Mouse (Mus musculus) cerebellum, adult 18-20 months (tissue): Measurements from ENCODE around the gene Rptor.
"Not testable (repeated sequence)": the region's sequence is repeated elsewhere in the genome, so short reads cannot be mapped to it uniquely, and the experiment has no call there.

Source experiments
- DNase-seq, 2 experiments: peaks; one replicate each; pipeline ENCODE4 v3.0.0; 2021

Rptor gene

DNA sequence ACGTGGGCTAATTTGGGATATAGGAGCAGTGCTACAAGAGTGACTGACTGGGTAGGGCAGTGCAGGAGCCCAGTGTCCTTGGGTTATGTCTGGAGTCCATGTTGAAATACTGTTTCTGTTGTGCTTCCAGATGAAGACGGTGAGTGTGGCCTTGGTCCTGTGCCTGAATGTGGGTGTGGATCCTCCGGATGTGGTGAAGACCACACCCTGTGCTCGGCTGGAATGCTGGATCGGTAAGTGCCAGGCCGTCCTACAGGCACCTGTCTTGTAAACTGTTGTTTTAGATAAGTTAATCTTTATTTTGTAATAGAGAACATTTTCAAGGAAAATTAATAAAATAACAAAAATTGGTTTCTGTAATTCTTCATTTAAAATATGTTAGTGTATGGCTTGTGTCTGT is 54.8 kb downstream of the Rptor start:
- DNase-seq: no peak

GRCm38 (mm10) chr11:119659296-119659695 is 56.6 kb downstream of the Rptor start:
- no peak for DNase-seq

GRCm38 (mm10) chr11:119661479-119661878 is 58.8 kb downstream of the Rptor start:
- not testable (repeated sequence) for DNase-seq

DNA sequence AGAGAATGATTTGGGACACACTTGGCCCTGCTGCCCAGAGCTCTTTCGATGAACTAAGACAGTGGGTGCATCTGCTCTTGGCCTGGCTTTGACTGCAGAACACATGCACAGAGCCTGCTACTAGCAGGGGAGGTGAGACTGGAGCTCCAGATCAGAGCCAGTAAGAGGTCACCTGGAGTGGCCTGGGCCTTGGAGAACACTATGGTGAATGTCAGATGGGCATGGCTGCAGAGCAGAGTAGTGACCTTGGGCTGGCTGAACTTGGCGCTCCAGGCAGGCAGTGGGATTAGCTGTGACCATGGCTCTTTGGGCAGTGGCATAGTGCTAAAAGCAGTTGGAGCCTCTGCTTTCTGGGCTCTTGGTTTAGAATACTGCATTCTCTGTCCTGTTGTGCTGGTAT is 61.2 kb downstream of the Rptor start:
- no peak for DNase-seq

DNA sequence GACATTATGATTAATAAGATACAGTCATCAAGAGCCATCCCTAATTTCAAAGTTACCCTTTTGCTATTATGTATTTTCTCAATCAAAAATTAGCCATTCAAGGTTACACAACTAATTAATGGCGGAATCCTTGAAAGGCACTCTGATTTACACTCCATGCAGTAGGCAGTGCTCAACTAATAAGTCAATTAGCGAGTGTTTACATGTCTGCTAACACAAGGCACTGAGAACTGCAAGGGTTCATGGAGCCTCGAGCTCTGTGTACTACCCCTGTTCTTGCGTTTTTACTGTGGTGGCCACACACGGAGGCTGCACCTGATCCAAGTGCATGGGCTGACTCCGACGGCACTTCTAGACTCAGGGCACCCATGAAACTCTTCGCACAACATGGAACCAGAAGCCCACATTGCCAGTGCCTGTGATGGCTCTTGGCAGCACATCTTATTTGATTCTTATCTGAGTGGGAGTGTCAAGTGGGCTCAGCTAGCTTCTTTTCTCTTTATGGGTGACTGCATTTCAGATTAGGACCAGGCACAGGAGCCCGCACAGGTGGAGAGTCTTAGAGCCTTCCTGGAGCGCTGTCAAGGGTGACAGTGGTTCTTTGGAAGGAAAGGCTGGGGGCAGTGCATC is 62.1 kb downstream of the Rptor start:
- no peak for DNase-seq

DNA sequence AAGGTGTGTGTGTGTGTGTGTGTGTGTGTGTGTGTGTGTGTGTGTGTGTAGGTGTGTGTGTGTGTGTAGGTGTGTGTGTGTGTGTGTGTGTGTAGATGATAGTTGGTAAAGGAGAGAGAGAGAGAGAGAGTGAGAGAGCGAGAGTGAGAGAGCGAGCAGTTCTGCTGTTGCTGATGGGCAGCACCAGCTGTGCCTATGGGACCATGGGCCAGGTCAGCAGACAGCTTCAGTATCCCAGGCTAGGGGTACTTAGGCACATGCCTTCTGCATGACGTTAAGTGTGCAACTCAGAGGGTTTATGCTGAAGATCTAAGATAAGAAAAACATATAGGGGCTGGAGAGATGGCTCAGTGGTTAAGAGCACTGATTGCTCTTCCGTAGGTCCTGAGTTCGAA is 62.6 kb downstream of the Rptor start:
- DNase-seq: no peak

GRCm38 (mm10) chr11:119666567-119667108 is 63.9 kb downstream of the Rptor start:
- DNase-seq: no peak

DNA sequence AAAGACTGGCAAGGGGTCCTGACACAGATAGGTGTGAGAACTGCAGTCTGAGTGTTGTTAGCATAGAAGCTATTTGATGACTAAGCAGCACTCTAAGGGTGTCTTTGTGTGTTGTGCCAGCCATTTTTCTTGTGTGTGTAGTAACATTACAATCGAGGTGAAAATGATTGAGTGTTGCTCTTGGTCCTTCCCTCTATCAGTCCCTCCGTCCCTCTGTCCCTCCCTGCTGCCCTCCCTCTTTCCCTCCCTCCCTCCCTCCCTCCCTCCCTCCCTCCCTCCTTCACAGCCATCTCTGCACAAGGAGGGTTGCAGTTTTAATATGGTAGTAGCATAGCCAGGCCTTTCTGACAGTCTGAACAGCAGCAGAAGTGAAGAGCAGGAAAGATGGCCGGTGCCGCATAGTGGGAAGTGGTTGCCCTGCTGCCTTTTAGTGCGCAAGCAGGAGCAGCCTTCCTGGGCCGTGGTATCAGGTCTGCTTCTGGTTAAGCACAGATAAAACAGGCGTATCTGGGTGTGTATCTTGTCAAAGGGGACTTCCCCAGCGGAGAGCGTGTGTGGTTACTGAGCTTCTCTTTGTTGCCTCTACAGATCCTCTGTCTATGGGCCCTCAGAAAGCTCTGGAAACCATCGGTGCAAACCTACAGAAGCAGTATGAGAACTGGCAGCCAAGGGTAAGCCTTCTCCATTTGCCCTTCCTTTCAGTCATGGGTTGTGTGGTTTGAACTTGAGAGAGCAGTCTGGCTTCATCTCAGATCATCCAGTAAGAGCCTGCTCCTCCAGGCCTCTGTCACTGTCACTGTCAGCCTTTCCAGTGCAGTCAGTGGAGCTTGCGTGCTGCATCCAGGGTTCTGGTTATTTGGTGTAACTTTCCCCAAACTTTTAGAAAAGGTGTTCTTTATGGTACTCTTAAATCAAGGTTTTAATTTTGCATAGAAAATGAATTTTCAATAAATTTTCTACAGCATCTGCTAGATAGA is 68.3 kb downstream of the Rptor start:
- DNase-seq: no peak

GRCm38 (mm10) chr11:119672041-119672440 is 69.3 kb downstream of the Rptor start:
- DNase-seq: no peak

DNA sequence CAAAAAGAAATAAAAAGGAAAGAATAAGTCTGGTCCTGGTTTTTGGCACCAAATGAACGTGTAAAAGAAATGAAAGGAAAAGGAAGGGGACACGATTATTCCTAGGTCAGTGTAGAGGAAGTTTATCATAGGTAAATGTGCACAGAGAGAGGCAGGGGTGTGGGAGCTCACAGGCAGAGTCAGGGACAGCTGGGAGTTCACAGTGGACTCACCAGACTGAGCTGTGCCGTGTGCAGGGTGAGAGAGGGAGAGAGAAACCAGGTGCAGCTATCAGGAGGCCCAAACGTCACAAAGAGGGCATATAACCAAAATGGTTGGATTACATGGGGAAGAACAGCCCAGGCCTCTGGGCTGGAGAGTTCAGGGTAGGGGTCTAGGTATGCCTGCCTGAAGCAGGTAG is 70.1 kb downstream of the Rptor start:
- no peak for DNase-seq

GRCm38 (mm10) chr11:119674835-119675234 is 72.1 kb downstream of the Rptor start:
- peak in 1 of 2 experiments; percentile 46 for DNase-seq

- peak in 1 of 2 experiments; percentile 31 for DNase-seq
These were observed 72.8 kb downstream of the Rptor start for GRCm38 (mm10) chr11:119675546-119675945.

DNA sequence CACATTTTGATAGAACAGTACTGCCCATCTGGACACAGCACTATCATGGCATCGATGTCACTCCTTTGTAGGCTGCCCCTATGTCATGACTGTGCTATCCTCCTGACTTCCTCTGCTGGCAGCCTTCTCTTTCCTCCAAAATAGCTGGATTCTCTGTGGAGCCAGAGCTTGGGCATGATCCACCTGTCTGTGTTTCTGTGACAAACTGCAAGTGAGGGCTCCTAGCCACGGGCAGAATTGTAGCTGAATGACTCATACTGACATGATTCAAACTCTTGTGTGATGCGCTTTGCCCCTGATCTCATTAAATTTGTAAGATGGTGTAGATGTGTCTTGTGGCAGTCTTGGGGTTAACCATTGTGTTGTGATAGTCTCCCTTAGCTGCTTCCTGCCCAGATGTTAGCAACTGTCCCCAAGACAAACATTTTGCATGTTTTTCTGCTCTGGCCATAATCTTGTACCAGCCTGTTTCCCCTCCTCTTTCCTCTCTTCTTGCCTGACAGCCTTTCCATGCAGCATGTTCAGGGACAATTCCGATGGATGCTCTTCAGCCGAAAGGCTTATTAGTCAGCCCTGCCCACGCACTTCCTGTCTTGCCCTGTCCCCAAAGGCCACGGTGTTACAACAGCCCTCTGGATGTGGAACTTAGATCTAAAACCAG is 74.2 kb downstream of the Rptor start:
- peak; percentile 52 to 62 for DNase-seq

GRCm38 (mm10) chr11:119678427-119678826 is 75.7 kb downstream of the Rptor start:
- DNase-seq: no peak

GRCm38 (mm10) chr11:119680735-119681134 is 78.0 kb downstream of the Rptor start:
- DNase-seq: peak; percentile 44 to 48

DNA sequence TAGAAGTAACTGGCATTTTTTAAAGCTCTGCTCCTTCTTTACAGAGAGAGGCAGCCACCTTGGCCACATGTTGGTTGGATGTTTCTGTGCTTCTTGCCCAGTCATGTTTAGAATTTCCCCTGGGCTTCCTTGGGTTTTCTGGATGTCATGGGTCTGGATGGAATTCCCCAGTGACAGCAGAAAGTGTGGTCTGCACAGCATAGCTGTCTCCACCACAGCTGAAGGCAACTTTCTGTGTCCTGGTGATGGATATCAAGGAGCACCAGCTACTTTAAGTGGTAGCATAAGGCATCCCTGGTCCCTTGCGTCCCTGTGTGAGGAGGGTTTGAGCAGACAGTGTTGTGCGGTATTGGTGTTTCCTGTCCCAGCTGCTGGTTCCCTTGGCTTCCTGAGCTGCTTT is 79.6 kb downstream of the Rptor start:
- DNase-seq: no peak

DNA sequence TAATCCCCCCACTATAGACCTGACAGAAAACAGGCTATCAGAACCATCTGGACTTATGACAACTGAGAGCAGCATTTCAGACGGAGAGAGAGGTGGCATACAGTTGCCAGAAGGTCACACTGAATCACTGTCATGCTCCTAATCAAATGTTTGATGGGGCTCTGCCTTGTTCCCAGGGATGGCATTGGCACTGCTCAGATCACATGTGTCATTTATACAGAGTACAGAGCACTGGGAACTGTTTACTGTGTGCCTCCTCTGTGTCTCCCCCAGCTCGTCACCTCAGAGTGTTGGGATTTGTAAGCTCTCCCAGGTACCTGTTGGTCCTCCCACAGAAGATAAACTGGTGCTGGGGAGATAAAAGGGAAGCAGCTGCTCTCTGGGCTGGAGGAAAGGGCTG is 81.1 kb downstream of the Rptor start:
- no peak for DNase-seq

- DNase-seq: no peak
These were observed 82.8 kb downstream of the Rptor start for GRCm38 (mm10) chr11:119685477-119685876.

DNA sequence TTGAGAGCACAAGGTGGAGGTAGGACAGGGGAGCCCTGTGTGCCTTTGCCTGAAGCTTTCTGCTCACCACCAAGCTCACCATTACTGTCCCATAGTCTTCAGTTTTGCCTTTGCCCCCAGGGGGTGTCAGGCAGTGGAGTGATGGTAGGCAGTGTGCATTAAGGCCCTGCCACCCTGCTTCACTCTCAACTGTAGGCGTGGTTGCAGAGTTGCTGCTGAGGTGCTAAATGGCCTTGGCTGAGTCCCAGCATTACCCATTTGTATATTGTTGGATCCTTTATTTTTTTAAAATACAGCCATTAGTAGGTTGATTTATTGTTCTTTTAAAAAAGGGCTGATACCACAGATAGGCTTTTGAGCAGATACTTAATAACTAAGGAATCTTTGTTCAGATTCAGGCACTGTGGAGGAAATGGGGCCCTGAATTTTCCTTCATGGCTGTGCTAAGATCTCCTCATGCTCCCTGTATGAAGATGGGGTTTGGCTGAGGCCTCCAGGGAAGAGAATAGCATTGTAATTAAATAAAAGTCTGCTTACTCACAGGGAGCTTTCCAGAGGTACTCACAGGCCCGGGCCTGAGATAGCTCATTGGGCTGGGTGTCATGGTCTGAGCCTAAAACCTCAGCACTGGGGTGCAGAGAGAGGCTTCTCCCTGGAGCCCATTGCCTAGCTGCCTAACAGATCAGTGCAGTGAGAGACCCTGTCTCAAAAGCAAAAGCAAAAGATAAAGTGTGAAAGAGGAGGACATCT is 83.4 kb downstream of the Rptor start:
- DNase-seq: no peak

DNA sequence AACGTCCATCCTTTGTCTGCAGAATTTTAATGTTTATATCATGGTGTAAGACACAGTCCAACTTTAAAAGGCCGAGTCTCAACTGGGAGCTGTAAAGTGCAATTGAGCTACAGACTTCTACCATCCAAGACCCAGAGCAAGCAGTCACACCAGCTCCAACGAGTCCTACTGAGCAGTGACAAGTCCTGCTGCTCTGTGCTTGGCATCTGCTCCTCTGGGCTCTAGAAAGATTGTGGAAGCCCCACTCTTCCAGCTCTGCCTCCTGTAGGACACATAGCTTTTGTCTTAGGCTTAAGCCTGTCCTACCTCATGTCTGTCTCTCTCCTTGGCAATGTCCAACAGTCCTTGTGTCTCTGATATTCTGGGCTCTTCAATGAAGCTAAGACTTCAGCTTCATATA is 84.6 kb downstream of the Rptor start:
- no peak for DNase-seq

DNA sequence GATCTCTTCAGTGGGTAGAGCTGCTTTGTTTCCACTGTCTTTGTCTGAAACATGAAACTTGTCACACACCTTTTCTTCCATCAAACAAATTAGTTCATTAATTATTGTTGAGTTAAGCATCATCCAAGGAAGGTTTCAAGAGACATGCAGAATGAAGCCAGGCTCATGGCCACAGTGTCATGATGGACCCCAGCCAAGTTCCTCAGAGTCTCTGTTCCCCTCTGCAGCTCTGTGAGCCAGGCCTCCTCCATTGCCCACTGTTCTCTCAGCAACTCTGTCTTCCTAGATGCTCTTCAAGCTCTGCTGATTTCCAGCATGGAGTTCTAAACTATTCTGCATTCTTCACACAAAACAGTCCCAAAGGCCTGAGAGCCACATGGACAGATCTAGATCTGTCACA is 85.3 kb downstream of the Rptor start:
- DNase-seq: peak; percentile 47 to 54

GRCm38 (mm10) chr11:119689936-119690335 is 87.2 kb downstream of the Rptor start:
- no peak for DNase-seq
